Mouse (Mus musculus): ENCODE measurements around the gene Serpina6.

DNA sequence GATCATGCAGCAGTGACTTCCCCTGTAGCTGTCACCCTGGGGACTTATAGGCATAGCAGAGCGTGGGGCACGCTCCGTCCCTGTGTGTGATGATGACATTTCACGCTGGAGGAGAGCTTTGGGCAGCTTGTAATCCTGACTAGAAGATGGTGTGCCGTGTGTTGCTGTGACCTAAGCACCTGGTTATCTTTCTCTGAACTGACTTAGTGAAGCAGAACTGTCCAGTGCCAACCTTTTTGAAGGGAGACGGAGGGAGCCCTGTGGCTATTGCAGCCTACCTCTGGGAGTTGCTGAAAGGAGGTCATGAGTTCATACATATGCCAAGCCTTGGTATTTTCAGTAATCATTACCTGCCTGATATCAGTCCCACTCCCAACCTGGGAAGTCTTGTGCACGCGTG is 38.4 kb upstream of the Serpina6 start, which contains the start of gene Serpina1f:
- TF ChIP-seq CTCF (IDR thresholded peaks at IDR 0.05; ENCODE audit: control insufficient read depth, insufficient read depth, low read length): no peak
- TF ChIP-seq POLR2A (IDR thresholded peaks at IDR 0.05; ENCODE audit: borderline replicate concordance, control insufficient read depth, low read depth, low read length): no peak
